ENCODE assay signal across 32 mouse cellular contexts in the genomic region with DNA sequence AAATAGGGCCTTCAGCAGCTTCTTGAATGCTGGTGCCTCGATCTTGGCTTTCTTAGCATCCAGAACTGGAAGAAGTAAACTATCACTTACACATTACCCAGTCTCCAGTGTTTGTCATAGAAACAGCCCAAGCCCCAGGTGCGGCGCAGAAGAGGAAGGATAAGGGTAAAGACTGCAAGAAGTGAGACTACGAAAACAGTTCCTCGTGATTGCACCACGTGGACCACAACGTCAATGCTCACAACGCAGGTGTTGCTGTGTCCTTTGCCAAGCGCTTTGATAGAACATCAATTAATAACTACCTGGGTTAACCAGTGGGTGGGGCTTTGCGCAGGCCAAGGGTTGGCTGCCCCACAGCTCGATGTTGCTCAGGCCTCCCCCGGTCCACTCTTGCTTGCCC. TPM values are rescaled to one million over a fixed set of nuclear protein-coding genes. Genes with fewer than 3 reads are reported as not detected.
"Had no signal": no experiment of that assay in that cellular context is flagged by ENCODE, and none has a peak within 500 bp of the region (broad histone marks: within the 10 kb centered on the region; RNA-seq: fewer than 3 reads in every experiment).

No protein-coding gene starts in this region.

- H3K36me3 ChIP-seq: intestine, embryonic 15.5 days; kidney, embryonic 15.5 days; limb, embryonic 12.5 days; limb, embryonic 15.5 days; midbrain, embryonic 10.5 days; stomach, embryonic 15.5 days had no signal

- DNase-seq: kidney, adult 11 months; kidney, adult 8-10 months; kidney, postnatal 10 days; kidney, postnatal 36 days; layer of hippocampus, postnatal 36 days; left cerebral cortex, postnatal 4 days; liver, postnatal 0 days; lung, embryonic 14.5 days; midbrain, embryonic 14.5 days; right cerebral cortex, adult 18-20 months; right cerebral cortex, postnatal 14 days; right cerebral cortex, postnatal 4 days; thymus, adult 18-20 months; thymus, postnatal 36 days had no signal

- ATAC-seq: intestine, embryonic 15.5 days; liver, postnatal 0 days; lung, postnatal 0 days had no signal

- H3K27me3 ChIP-seq: intestine, embryonic 15.5 days; kidney, embryonic 15.5 days; limb, embryonic 12.5 days; limb, embryonic 15.5 days; megakaryocyte, embryonic 14.5 days; stomach, embryonic 15.5 days had no signal

- H3K4me3 ChIP-seq: intestine, embryonic 15.5 days; kidney, embryonic 15.5 days; limb, embryonic 12.5 days; limb, embryonic 15.5 days; megakaryocyte, embryonic 14.5 days; midbrain, embryonic 10.5 days; stomach, embryonic 15.5 days had no signal

- H3K27ac ChIP-seq: intestine, embryonic 15.5 days; kidney, embryonic 15.5 days; limb, embryonic 12.5 days; limb, embryonic 15.5 days; liver, embryonic 14.5 days; macrophage; midbrain, embryonic 10.5 days; stomach, embryonic 15.5 days had no signal

- H3K9ac ChIP-seq: intestine, embryonic 15.5 days; kidney, embryonic 15.5 days; limb, embryonic 12.5 days; limb, embryonic 15.5 days; liver, embryonic 14.5 days; liver, postnatal 0 days; lung, embryonic 14.5 days; stomach, embryonic 15.5 days had no signal

RNA-seq across cellular contexts. Expression of gene Msgn1, which starts 8.1 kb away (rescaled TPM):
- total RNA-seq: layer of hippocampus, adult 8-10 months; layer of hippocampus, postnatal 10 days; layer of hippocampus, postnatal 36 days; left cerebral cortex, adult 8-10 months; left cerebral cortex, postnatal 14 days; left cerebral cortex, postnatal 4 days; midbrain, postnatal 0 days had no signal
- polyA plus RNA-seq: intestine, embryonic 15.5 days; kidney, embryonic 15.5 days; limb, embryonic 12.5 days; limb, embryonic 15.5 days; liver, embryonic 11.5 days; liver, embryonic 14.5 days; liver, postnatal 0 days; lung, embryonic 14.5 days; lung, postnatal 0 days; macrophage; midbrain, embryonic 10.5 days; midbrain, embryonic 14.5 days; midbrain, postnatal 0 days; neural tube, embryonic 11.5 days; neural tube, embryonic 14.5 days; stomach, embryonic 15.5 days had no signal

RNA-seq across cellular contexts. Expression of gene Kcns3, which starts 49.9 kb away (rescaled TPM):
- polyA plus RNA-seq: macrophage had no signal
